Mouse (Mus musculus) frontal cortex, adult 2 months (tissue): ENCODE measurements at regions not wholly inside any gene's neighbourhood (a gene's known extent, or its start where the extent isn't known, plus 50 kb on each side); places are given as distances from the start of the nearest gene placed in this dataset.

Source experiments
- DNase-seq, 2 experiments: peaks; one replicate each; pipeline ENCODE4 v3.0.0; 2022; ENCODE audit warnings: low spot score in 1 of 2; ENCODE audit errors: extremely low spot score in 1 of 2

DNA sequence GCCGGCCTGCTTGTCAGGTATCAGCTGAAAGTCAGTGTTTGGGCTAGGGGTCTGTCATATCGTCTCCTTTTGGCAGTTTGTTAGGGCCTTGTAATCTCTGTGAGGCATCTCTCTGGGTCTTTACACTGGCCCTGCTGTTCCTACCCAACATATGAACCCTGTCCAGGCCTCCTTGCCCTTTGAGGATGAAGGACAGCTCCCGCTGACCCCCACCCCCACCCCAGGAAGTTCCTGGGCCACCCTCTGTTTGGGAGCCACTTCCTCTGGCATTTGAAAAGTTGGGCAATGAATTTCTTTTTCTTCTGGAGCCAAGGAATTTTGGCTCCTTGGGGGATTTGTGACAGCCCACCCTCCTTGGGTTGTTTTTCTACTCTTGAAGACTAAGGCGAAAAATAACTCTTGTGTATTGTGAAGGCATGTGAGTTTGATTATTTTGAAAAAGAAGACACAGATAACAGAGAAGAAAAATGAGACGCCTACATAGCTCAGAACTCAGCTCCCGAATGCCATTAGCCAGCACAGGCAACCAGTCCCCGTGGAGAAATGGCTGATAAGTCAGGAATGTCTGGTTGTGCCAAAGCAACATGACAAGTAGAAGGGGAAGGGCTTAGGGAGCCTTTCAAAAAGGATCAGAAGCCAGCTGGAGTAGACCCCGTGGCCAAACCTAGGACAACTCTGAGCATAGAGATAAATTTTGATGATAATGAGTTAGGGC, 249.5 kb downstream of the Gm49356 start:
- no peak for DNase-seq

DNA sequence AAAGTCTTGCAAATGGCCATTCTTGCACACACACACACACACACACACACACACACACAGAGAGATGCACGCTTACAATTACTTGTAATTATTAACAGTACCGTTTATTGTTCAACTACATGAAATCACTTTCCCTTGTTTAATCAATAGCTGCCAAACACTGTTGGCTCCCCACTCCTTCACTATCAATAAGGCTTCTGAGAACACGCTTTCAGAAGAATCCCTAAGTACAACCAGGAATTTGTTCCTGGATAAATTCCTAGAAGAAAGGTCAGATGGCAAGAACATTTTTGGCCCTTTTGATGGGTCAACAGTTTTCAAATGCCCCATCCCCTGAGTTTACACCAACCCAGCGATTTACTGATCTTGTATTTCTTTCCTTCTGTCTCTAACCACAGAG, 252.5 kb downstream of the Gm49356 start:
- DNase-seq = no peak

DNA sequence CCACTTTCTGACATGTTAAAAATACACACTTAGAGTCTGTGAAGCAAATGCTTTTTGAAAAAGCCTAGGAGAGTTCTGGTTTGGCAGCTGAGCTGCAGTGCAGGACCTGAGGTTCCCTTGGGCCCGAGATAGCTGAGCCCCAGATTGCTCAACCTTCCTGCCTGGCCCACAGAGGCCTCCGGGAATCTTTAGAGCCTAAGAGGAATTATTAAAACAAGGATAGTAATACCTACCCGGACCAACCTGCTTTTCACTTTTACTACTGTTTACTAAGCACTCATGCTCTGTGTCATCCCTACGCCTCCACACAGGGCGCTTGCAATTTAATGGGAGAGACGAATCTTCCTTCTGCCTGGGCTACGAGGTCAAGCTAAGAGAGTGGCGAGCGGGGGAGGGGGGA, 253.4 kb downstream of the Gm49356 start:
- DNase-seq = no peak

DNA sequence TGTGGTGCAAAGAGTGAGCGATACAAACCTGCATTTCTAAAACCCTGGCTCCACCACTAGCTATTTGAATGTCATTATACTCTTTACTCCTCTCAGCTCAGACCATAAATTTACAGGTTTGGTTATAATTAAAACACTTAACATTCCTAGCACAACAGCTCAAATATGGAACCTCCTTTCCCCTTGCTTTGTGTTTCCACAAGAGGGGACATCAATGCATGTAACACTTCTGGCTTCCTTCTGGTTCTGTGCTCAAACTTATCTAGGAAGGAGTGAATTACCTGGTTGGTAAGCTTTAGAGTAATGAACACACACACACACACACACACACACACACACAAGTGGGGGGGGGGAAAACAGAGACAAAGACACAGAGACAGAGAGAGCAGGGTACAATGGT, 254.8 kb downstream of the Gm49356 start:
- no peak for DNase-seq

DNA sequence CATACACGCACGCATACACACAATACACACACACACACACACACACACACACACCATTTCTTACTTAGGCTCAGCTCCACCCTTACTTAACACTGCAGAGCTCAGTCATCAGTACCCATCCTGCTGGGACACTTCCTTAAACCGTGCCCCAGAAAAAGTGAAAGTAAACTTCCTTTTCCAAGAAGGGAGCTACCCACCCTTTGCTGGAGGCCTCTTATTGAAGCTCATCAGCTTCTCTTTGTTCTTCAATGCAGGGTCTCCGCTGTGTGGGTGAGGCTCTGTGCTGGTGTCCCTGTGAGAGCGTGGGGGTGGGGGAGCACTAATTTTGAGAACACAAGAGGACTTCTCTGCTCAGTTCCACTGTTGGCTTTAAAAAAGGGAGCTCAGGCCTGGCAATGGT, 256.6 kb downstream of the Gm49356 start:
- DNase-seq = no peak

DNA sequence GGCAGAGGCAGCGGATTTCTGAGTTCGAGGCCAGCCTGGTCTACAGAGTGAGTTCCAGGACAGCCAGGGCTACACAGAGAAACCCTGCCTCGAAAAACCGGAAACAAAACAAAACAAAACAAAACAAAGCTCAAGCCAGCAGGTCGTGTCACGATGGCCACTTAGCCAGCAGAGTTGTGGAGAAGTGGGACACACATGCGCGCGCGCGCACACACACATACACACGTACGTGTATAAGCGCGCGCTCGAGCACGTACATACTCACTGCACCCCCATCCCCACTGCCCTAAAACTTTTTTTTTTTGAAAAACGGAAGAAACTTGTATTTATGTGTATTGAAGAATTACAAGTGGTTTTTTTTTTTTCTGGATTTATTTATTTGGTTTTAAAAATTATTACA, 257.0 kb downstream of the Gm49356 start:
- DNase-seq = no peak

DNA sequence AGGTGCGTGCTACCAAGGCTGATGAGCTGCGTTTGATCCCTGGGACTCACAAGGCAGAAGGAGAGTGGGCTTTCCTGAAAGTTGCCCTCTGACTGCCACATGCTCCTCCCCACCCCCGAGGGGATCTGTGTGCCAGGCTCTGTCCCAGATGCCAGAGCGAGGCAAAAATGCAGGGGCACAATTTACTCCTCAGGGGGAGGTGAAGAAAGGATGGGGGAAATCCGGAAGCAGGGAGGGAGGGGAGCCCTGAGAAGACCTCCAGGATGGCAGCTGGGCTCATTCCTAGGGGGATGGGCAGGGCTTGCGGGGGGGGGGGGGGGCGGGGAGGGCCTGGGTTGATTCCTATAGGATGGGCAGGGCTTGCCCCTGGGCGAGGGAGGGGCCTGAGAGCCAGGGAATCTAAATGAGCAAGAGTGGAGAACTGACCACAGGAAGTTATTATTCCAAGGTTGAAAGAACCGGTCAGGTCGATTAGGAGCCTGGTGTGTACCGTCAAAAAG, 257.5 kb downstream of the Gm49356 start:
- DNase-seq = no peak

DNA sequence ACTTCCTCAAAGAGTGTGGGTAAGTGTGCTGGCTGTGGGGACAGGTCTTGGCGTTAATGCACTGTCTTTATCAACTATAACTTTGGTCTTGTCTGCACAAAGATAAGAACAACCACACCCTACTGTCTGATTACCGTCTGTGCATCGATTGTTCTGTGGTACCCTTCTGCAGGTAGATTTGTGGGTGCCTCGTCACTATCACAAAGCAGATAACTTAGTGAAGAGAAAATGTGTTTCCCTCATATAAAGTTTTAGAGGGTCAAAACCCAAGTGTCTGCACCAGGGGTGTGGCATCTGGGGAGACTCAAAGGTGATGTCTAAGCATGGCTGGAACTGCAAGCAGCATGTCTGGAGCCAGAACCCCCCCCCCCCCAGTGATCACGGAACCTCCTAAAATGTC, 259.4 kb downstream of the Gm49356 start:
- DNase-seq = no peak

DNA sequence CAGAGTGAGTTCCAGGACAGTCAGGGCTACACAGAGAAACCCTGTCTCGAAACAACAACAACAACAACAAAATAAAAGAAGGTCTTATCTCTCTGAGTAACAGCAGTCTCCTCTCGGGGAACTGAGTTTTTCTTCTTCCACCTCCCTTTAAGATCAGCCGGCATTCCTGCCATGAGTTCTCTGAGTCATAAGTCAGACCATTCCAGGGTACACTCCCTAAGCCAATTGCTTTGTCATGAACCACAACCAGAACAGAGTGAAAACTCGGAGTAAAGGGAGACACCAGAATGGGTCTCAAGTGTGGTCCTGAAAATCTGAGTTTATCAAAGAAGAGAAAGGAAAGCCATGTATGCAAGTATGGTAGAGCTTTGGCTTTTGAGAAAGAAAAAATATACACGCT, 262.4 kb downstream of the Gm49356 start:
- no peak for DNase-seq

DNA sequence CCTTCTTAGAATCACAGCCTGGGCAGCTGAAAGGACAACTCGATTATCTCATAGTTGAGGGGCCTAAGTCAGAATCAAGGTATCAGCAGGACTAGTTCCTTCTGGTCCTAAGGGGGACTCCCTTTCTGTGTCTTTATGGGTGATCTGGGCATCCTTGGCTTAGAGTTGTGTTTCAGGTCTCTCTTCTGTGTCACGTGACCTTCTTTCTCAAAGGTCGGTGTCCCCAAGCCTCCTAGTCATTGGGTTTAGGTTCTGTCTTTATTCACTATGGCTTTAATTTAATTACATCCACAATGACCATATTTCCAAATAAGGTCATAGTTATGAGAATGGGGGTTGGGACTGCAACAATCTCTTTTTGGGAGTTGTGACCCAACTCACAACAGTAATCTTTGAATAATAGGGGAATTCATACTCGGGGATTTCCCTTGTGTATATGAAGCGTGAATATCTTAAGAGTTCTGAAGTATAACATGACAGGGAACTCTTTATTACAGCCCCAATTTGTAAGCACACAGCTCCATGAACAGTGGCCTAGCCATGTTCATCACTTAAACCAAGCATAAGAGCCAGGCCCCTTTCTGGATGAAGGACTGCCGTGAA, 263.8 kb downstream of the Gm49356 start:
- no peak for DNase-seq

DNA sequence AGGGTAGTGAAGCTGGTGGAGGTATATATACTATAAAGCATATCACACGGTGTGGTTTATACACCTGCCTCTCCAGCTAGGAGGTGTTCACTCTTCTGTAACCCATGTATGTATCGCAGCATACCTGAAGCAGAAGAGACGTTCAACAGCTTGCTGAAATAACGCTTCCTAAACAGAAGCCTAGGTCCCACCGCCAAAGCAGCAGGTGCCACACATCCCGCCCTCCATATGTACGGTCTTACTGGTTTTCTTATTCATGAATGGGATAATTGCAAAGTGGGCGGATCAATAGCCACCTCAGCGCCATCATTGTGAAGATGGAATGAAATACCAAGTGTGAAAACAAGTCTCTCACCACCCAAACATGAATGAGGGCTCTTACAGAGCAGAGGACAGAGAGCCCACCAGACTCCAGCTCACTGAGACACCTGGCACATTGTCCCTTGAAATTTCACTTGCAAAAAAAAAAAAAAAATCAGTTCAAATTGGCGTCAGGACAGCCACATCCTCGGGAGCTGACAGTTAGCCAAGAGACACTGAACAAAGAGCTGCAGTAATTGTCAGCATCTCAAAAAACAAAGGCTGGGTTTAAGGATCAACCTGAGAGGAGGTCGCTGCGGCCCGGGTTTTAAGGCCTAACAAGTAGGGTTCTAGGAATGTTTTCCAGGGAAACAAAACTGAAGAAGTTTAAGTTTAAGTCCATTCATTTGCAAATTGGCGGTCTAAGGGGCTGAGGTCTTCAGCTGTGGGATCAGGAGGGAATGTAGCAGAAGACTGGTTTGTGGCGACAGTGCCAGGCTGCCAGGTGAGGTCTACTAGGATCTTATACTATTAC, 264.5 kb downstream of the Gm49356 start:
- no peak for DNase-seq

DNA sequence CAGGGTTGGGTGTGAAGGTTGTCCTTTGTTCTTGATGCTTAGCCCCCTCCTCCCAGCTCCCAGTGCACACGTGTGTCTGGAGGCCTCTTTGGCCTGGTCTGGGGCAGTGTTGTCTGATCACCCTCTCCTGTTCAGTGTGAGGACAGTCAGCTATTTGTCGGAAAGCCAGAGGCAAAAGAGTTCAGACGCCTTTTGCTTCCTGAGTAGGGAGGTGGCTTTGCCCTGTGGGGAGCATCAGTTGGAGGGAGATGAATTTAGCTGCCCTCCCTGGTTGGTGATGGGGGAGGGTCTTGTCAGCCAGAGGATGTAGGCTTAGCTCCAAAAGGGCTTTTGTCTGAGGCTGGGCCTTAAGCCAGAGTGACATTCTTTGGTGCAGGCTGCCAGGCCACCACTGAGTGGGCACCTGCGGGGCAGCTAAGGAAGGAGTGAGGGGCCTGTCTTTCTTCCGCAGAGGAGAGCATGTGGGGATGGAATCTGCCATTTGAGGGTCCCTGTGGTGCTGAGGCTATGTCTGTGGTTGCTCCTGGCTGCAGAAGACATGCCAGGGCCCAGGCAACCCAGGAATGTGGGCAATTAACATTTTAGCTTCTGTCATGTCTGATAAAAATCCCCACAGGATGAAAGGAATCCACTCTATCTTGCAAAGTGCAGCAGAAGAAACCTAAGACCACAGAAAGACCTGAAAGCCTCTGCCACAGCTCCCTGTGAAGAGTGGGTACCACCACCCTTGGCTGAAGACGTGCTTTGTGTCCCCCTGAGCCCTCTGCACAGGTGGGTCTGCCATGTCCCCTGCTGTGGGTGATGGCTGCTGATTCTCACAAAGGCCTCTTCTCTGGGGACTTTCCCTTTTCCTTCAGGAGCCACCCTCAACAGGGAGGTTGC, 265.6 kb downstream of the Gm49356 start:
- no peak for DNase-seq

DNA sequence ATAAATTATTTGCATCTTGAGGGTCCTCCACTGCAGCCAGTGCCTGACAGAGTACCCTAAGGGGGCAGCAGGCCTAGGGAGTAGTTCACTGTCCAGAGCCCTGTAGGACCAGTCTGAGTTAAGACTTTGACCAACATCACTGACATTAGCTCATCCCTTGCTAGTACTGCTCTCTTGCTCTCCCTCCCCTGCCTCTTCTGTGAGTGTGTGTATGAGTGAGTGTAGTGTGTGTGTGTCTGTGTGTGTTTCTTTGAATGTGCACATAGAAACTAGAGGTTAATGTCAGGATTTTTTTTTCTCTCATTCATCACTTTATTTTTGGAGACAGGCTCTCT, 266.2 kb downstream of the Gm49356 start:
- no peak for DNase-seq

DNA sequence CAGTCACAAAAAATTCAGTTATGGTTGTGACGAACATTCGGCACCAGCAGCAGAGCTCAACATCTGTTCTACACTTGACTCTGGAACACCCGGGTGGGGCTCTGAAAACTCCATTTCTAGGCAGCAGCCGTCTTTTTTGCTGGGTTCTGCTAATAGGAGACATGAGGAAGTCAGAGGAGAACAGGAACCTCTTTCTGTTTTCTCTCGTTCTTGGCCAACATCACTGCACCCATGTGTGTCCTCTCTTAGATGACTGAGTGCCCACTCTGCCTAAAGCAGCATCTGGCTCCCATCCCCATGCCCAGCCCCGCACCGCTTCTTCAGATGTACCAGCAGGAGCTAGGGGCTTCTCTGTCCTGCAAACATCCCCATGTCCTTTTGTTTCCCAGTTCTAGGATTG, 267.2 kb downstream of the Gm49356 start:
- no peak for DNase-seq

DNA sequence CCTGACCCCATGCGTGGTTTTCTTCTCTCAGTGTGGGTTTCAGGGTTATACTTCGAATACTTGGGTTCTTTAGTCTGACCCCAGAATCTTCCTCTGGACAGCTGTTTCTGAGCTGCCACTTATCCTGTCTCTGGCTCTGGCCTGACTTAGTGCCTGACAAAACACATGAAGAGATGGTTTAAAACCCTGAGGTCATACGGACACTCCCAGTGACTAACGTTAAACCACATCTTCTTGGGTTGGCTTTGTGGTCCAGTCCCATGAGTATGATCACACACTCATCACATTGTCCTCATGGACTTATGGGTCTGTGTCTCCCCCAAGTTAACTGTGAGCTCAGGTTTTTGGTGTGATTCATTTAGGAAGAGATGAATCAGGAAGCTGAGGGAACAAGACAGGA, 269.7 kb downstream of the Gm49356 start:
- DNase-seq = no peak

DNA sequence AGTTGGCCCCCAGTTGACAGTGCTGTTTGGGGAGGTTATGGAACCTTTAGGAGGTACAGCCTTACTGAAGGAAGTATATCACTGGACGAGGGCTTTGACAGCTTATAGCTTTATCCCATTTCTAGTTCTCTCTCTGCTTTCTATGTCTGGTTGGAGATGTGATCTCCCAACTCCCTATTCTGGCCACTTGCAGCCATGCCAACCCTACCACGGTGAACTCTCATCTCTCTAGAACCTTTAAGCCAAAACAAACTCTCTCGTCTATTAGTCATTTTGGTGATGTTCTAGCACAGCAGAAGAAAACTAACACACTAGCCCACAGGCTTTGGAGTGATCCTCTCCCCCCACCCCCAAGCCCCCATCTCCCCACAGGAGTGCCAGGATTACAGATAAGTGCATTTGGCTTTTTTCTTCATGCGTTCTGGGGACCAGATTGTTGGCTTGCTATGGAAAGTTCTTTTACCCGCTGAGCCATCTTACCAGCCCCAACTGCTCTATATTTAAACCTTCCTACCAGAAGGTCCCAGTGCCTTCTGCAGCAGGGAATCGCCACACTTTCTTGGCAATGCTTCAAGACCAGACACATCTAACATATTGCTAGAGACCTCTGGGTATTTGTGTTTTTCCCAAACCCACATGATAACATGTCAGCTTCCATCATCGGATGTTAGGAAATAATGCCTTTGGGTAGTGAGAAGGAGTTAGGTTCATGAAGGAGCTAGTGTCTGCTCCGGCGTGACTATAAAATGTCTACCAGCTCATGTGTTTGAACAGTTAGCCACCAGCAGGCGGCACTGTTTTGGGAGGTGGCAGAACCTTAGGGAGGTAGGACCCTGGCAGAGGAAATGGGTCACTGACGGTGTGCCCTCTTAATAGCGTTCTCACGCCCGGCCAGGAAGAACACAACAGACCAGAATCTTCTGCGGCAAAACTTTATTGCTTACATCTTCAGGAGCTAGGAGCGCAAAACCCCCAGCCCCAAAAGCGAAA, 272.1 kb downstream of the Gm49356 start:
- DNase-seq = no peak

DNA sequence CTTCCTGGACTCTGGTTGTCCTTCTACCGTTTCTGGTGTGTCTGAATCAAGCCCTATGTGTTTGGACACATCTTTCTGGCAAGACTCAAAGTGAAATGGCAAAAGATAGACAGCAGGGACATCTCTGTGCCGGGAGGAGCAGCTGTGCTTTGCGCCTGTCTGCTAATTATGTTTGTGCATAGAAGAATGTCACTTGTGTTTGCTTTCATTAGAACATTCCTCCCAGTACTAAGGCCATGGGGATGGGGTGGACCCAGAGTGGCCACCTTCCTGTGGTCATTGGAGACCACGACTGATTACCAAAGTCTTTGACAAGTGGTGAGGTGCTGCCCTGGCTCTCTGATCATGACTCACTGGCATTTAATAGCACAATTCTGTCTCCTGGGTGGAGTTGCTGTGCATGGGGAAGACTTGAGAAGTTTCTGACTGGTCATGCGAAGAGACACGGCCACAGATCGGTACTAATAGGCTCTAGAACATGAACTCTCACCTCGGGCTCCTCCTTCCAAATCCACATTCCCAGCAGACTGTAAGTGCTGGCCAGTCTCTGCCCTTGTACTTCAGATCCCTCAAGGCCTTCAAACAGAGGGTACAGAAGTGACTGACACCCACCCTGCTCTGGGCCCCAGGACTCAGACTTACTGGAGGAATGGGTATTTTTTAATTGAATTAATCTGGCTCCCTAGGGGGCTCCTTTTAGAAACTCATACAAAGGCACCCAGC, 279.0 kb downstream of the Gm49356 start:
- no peak for DNase-seq

DNA sequence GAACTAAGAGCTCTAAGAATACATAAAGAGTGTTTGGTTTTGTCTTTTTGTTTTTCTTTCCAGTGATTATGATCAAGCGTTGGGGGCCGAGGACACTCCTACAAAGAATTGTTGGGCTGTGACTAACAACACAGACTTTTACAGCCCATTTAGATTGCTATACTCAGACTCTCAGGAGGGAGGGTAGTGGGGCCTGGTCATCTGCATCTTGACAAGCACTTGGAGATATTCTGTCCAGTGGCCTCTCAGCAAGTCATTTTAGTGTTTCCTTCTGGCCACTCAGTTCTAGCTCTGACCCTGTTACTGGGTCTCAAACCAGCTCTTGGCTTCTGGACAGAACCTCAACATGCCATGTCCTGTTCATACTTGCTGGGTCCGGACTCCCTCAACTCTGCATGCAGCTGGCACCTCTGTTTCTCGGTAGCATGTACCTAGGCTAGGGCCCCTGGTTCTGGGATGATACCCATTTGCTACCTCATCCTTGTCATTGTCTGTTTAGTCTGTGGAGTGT, 279.6 kb downstream of the Gm49356 start:
- DNase-seq = no peak
